Mouse (Mus musculus) CH12.LX (cell line): ENCODE results near the gene Inpp5f. TPM values are rescaled to one million over a fixed set of nuclear protein-coding genes. Genes with fewer than 3 reads are reported as not detected.
"Not testable (repeated sequence)": the region's sequence is repeated elsewhere in the genome, so short reads cannot be mapped to it uniquely, and the experiment has no call there.

ENCODE experiments used
- DNase-seq: peaks from one replicate; pipeline ENCODE4 v3.0.0-alpha.2; 2013; ENCODE audit errors: extremely low read depth
- H3K27ac ChIP-seq: 2 replicates; pipeline ENCODE4 v1.5.1; 2012; ENCODE audit warnings: low read depth, mild to moderate bottlenecking, control low read depth, moderate library complexity; ENCODE audit not compliant: insufficient read depth
- H3K27me3 ChIP-seq: replicated peaks from 2 replicates; pipeline ENCODE3; 2012; ENCODE audit warnings: inconsistent platforms
- H3K36me3 ChIP-seq, 2 experiments: replicated peaks in 1 of 2; 2 replicates each; pipeline versions ENCODE3 to v1.6.1; 2012; ENCODE audit warnings: inconsistent platforms in 1 of 2, low read length in 1 of 2, mild to moderate bottlenecking in 1 of 2, mixed read lengths in 1 of 2, moderate library complexity in 1 of 2; ENCODE audit not compliant: control insufficient read depth in 1 of 2, insufficient read depth in 1 of 2
- H3K4me1 ChIP-seq, 2 experiments: 2 replicates each; pipeline ENCODE4 v1.6.1; 2012; ENCODE audit warnings: inconsistent platforms in 1 of 2, moderate library complexity in 1 of 2; ENCODE audit not compliant: insufficient read depth in 2 of 2, control insufficient read depth in 1 of 2
- H3K4me2 ChIP-seq: 2 replicates; pipeline ENCODE4 v1.6.1; 2012; ENCODE audit warnings: low read depth, mild to moderate bottlenecking, control low read depth; ENCODE audit not compliant: poor library complexity, insufficient read depth, severe bottlenecking
- H3K4me3 ChIP-seq, 3 experiments: fragments of 150-350 bp in 1 of 3; sonication (generic) in 1 of 3; replicated peaks in 1 of 3; 2 replicates each; pipeline versions ENCODE3 to v1.5.1; 2011 to 2012; ENCODE audit warnings: low read depth in 2 of 3, low read length in 2 of 3, mild to moderate bottlenecking in 2 of 3, moderate library complexity in 2 of 3, control low read depth in 1 of 3, improper control_type of control experiment in 1 of 3, inconsistent platforms in 1 of 3, mixed read lengths in 1 of 3; ENCODE audit not compliant: poor library complexity in 1 of 3
- H3K79me2 ChIP-seq: replicated peaks from 2 replicates; pipeline ENCODE4 v1.6.1; 2012; ENCODE audit warnings: mild to moderate bottlenecking, moderate library complexity; ENCODE audit not compliant: control insufficient read depth, poor library complexity, insufficient read depth, severe bottlenecking; ENCODE audit errors: extremely low read depth
- H3K9ac ChIP-seq: 2 replicates; pipeline ENCODE4 v1.6.1; 2012; ENCODE audit warnings: low read depth, mild to moderate bottlenecking, control low read depth, moderate library complexity; ENCODE audit not compliant: insufficient read depth
- H3K9me3 ChIP-seq: replicated peaks from 2 replicates; pipeline ENCODE3; 2012; ENCODE audit warnings: low read length, inconsistent platforms, mixed read lengths
- CHD1 ChIP-seq: IDR thresholded peaks from 2 replicates; pipeline ENCODE4 v1.6.1; 2012; ENCODE audit warnings: low read depth, low read length, improper control_type of control experiment, inconsistent platforms
- E2F4 ChIP-seq: IDR thresholded peaks from 2 replicates; pipeline ENCODE4 v1.6.1; 2011; ENCODE audit warnings: low read depth, low read length, improper control_type of control experiment; ENCODE audit not compliant: insufficient replicate concordance
- EP300 ChIP-seq: IDR thresholded peaks from 2 replicates; pipeline ENCODE4 v1.6.1; 2011; ENCODE audit warnings: low read length, improper control_type of control experiment
- MAX ChIP-seq: IDR thresholded peaks from 2 replicates; pipeline ENCODE4 v1.6.1; 2011; ENCODE audit warnings: low read length, improper control_type of control experiment
- NELFE ChIP-seq: IDR thresholded peaks from 2 replicates; pipeline ENCODE4 v1.6.1; 2011; ENCODE audit warnings: low read depth, low read length, improper control_type of control experiment
- NRF1 ChIP-seq: IDR thresholded peaks from 2 replicates; pipeline ENCODE4 v1.6.1; 2014; ENCODE audit warnings: low read depth, mild to moderate bottlenecking, inconsistent platforms, low read length, improper control_type of control experiment, moderate library complexity
- PAX5 ChIP-seq: IDR thresholded peaks from 2 replicates; pipeline ENCODE4 v1.6.1; 2012; ENCODE audit warnings: low read length, inconsistent platforms, mixed read lengths
- POLR2AphosphoS2 ChIP-seq: IDR thresholded peaks from 2 replicates; pipeline ENCODE4 v1.6.1; 2011; ENCODE audit warnings: low read depth, low read length, improper control_type of control experiment
- RCOR1 ChIP-seq: conservative IDR thresholded peaks from 2 replicates; pipeline ENCODE4 v1.6.1; 2012; ENCODE audit warnings: low read depth, mild to moderate bottlenecking, inconsistent platforms, low read length, improper control_type of control experiment
- SMC3 ChIP-seq: IDR thresholded peaks from 2 replicates; pipeline ENCODE4 v1.6.1; 2011; ENCODE audit warnings: low read depth, low read length, improper control_type of control experiment
- TCF12 ChIP-seq: IDR thresholded peaks from 2 replicates; pipeline ENCODE4 v1.6.1; 2014; ENCODE audit warnings: low read depth, mild to moderate bottlenecking, inconsistent platforms, low read length, improper control_type of control experiment
- UBTF ChIP-seq: IDR thresholded peaks from 2 replicates; pipeline ENCODE4 v1.6.1; 2012; ENCODE audit warnings: low read depth, mild to moderate bottlenecking, inconsistent platforms, low read length, improper control_type of control experiment, moderate library complexity
- USF2 ChIP-seq: conservative IDR thresholded peaks from 2 replicates; pipeline ENCODE4 v1.6.1; 2011; ENCODE audit warnings: low read depth, low read length, improper control_type of control experiment
- ZC3H11A ChIP-seq: IDR thresholded peaks from 2 replicates; pipeline ENCODE4 v1.6.1; 2012; ENCODE audit warnings: low read depth, mild to moderate bottlenecking, inconsistent platforms, low read length, improper control_type of control experiment
- ZMIZ1 ChIP-seq: IDR thresholded peaks from 2 replicates; pipeline ENCODE4 v1.6.1; 2012; ENCODE audit warnings: low read depth, mild to moderate bottlenecking, inconsistent platforms, low read length, improper control_type of control experiment
- ZNF384 ChIP-seq: IDR thresholded peaks from 2 replicates; pipeline ENCODE4 v1.6.1; 2012; ENCODE audit warnings: low read depth, low read length, improper control_type of control experiment, inconsistent platforms
- dilution Hi-C: fragments of 300-500 bp; cut with MboI; formaldehyde crosslinking; loops from 2 replicates; pipeline ENCODE4 v1.14.3; 2020; ENCODE audit warnings: low sequenced_read_pairs; ENCODE audit not compliant: extremely low pct_unique_long_range_greater_than_20kb, extremely low pct_ligation_motif_present
- in situ Hi-C: fragments of 300-500 bp; cut with MboI; formaldehyde crosslinking; loops from 3 replicates; pipeline ENCODE4 v1.14.3; 2019; ENCODE audit warnings: low sequenced_read_pairs, low pct_ligation_motif_present, low pct_unique_long_range_greater_than_20kb, mixed read lengths
- polyA plus RNA-seq: library from polyadenylated mRNA; unstranded; fragments of >175 nt; gene quantifications from 2 replicates; pipeline ENCODE4 v1.2.1, GENCODE M21; 2012; ENCODE audit warnings: low read depth; ENCODE audit not compliant: insufficient read length
- total RNA-seq, 2 experiments: library from RNA; depleted of rRNA; stranded (reverse); fragments of 300-350 nt in 1 of 2; fragments of >200 nt in 1 of 2; gene quantifications; 2 replicates each; pipeline ENCODE4 v1.2.3; 2012 to 2014

Gene Inpp5f
- total and polyA plus RNA-seq, 3 experiments = 4.0 to 6.2 (median 5.5) TPM

GRCm38 (mm10) chr7:128569987-128570656 lies 41.0 kb upstream of the Inpp5f start:
- TF ChIP-seq SMC3 = no peak
- TF ChIP-seq ZNF384 = peak; percentile 34; the same call in 1 of the 2 replicates
- TF ChIP-seq MAX = no peak
- H3K27me3 ChIP-seq = no peaks in the 10 kb centered on the region
- H3K27ac ChIP-seq = no peak overlapping the region
- H3K9me3 ChIP-seq = no peaks in the 10 kb centered on the region
- H3K79me2 ChIP-seq = no peaks in the 10 kb centered on the region
- in situ Hi-C loops = no loop called here
- no peak overlapping the region for H3K4me2 ChIP-seq
- H3K4me3 ChIP-seq = no peak overlapping the region
- dilution Hi-C loops = no loop called here
- no peaks in the 10 kb centered on the region for H3K4me1 ChIP-seq
- no peak for DNase-seq
- H3K9ac ChIP-seq = no peak overlapping the region
- H3K36me3 ChIP-seq = no peaks in the 10 kb centered on the region

- H3K9me3 ChIP-seq, DNase-seq, H3K9ac ChIP-seq, H3K27me3 ChIP-seq, H3K27ac ChIP-seq, H3K4me1 ChIP-seq, H3K4me2 ChIP-seq, H3K4me3 ChIP-seq, in situ Hi-C loops, H3K79me2 ChIP-seq, H3K36me3 ChIP-seq, dilution Hi-C loops: not testable (repeated sequence)
These were observed 40.5 kb upstream of the Inpp5f start for GRCm38 (mm10) chr7:128570657-128571056.

- in situ Hi-C loops (no loop called here), dilution Hi-C loops (no loop called here)
- H3K4me1 ChIP-seq = peaks cover 0 to 6% of the 10 kb centered on the region in 2 experiments; a peak in 3 of 4 replicates
- no peak overlapping the region for H3K4me2 ChIP-seq
- no peaks in the 10 kb centered on the region for H3K79me2 ChIP-seq
- no peak for DNase-seq
- TF ChIP-seq ZC3H11A (no peak), NELFE (no peak), ZNF384 (no peak), MAX (no peak), UBTF (no peak), PAX5 (no peak), RCOR1 (no peak), ZMIZ1 (no peak), USF2 (no peak), CHD1 (no peak), POLR2AphosphoS2 (no peak), TCF12 (no peak), NRF1 (no peak), EP300 (no peak), E2F4 (no peak)
- H3K4me3 ChIP-seq = no peak overlapping the region
- no peak overlapping the region for H3K9ac ChIP-seq
- H3K27ac ChIP-seq = no peak overlapping the region
- H3K36me3 ChIP-seq = no peaks in the 10 kb centered on the region
- no peaks in the 10 kb centered on the region for H3K9me3 ChIP-seq
- no peaks in the 10 kb centered on the region for H3K27me3 ChIP-seq
These were observed 39.1 kb upstream of the Inpp5f start for GRCm38 (mm10) chr7:128572030-128572429.
